Mouse (Mus musculus): ENCODE results near the gene Cda.

Cda gene

DNA sequence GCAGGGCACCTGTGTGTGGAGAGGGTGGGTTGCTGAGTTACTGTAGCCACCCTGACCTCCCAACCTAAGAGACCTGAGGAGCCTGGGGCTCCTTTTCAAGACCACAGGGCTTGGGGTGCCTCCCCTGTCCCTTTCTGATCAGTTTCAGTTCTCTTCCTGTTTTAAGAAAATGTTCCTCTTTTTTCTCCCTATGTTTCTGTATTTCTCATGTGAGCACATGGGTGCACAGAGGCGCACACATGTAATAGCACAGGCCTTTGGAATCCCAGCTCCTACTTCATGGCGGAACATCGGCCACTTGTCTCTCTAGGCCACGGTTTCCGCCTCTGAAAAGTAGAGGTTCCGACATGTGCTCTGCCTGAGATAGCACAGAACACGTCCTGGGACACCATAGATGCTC is 79.1 kb downstream of the Cda start:
- in situ Hi-C loops (cut with MboI; ENCODE audit: low pct_unique_long_range_greater_than_20kb in 1 of 2, low sequenced_read_pairs in 2 of 2, unreplicated experiment in 1 of 2), result no loop called here
